Mouse (Mus musculus): Measurements from ENCODE around the gene Lnpep.

DNA sequence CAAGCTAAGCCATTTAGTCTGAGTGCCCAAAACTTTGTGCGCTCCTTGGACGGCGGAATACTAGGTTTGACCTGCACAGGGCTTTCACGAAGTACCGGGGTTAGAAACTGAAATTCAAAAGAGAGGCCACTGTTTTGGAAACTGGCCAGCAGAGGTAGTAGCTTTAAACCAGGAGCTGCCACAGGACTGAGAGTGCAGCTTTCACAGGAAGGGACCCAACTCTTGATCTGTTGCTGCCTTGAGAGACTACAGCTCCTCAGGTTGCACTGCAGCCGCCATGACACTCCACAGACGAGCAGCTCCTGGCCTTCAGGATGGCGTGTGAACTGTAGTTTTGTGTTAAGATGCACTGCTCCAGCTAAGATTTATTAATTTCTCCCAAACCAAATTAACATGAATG lies 132.7 kb downstream of the Lnpep start:
- TF ChIP-seq E2F4 (IDR thresholded peaks at IDR 0.05; ENCODE audit: insufficient read depth), result no peak
- TF ChIP-seq REST (IDR thresholded peaks at IDR 0.05; ENCODE audit: insufficient read depth, insufficient read length), result no peak
- TF ChIP-seq MAX (IDR thresholded peaks at IDR 0.05; ENCODE audit: low read depth), result no peak
- no peak for TF ChIP-seq TCF12 (IDR thresholded peaks at IDR 0.05; ENCODE audit: insufficient read depth, poor library complexity, severe bottlenecking)
- TF ChIP-seq POLR2A (IDR thresholded peaks at IDR 0.05; ENCODE audit: insufficient read length, low read depth), result no peak
- TF ChIP-seq MYOG (IDR thresholded peaks at IDR 0.05; ENCODE audit: control insufficient read depth in 1 of 3, insufficient read depth in 1 of 3, insufficient read length in 2 of 3, low read depth in 2 of 3), result no peak
- no peak for TF ChIP-seq USF1 (IDR thresholded peaks at IDR 0.05; ENCODE audit: low read depth)
- TF ChIP-seq CEBPB (IDR thresholded peaks at IDR 0.05; ENCODE audit: insufficient read depth, poor library complexity, severe bottlenecking), result no peak
- TF ChIP-seq SRF (IDR thresholded peaks at IDR 0.05; ENCODE audit: control insufficient read depth, insufficient read length, low read depth), result no peak
